Mouse (Mus musculus) stomach, adult 2 months (tissue): ENCODE results near the gene 4930402F06Rik. TPM values are rescaled to one million over a fixed set of nuclear protein-coding genes. Genes with fewer than 3 reads are reported as not detected.

Source experiments
- polyA plus RNA-seq: library from polyadenylated mRNA; depleted of rRNA; stranded (reverse); fragments of >200 nt; gene quantifications from 2 replicates; pipeline ENCODE4 v1.2.3, GENCODE M21; 2012; rRNA removed

Gene 4930402F06Rik
- not detected in 2 replicates for polyA plus RNA-seq

GRCm38 (mm10) chr2:35397096-35397495 is at the start of gene 4930402F06Rik:
TSS of gene 4930402F06Rik (minus strand) at chr2:35397175.

GRCm38 (mm10) chr2:35367629-35368028 is 29.3 kb downstream of the 4930402F06Rik start, which contains the start of gene 4930568D16Rik:
TSS of gene 4930568D16Rik (minus strand) at chr2:35367729.

DNA sequence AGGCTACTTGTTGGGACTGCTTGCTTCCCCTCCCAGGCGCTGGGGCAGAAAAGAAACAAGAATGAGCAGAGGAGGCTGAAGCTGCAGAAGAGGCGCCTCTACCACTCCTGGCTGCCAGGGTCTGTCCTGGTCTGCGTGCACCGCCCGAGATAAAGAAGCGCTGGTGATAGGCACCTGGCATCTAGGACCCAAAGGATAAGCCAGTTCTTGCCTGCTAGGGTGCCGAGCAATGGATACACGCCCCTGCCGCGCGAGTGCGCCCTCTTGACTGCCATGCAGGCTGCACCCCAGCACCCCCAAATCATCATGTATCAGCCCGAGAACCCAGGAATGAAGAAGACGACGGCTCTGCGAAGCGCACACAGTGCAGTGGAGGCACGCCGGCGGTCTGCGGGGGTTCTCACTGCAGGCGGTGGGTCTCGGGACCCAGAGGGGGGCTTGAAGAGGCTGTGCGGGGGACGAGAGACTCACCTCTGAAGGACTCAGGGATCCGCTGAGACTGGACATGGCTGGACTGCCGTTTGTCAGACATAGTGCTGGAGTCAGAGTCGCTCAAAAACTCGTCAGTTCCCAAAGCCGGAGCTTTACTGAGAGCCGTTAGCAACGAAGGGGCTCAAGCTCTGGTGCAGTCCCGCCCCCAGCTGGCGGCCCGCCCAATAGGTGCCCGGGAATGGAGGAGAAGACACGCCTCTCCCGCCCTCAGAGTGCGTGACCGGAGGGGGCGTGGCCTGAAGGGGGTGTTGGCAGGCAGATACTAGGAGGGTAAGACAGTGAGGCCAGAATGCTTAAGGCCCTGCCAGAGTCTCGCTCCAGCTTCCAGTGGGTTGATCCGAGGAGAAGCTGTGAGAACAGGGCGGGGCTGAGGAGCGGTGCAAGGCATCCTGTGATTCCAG is 60.3 kb downstream of the 4930402F06Rik start, which contains the start of gene Stom:
Gene Stom (minus strand): TSS at position 589 of the 893 bp plus-strand sequence.

Other genes starting within 250 kb of the 4930402F06Rik start
- gene Rab14, start 196.1 kb downstream of the 4930402F06Rik start, polyA plus RNA-seq: 660 and 1,241 TPM in 2 replicates
- gene Gsn, start 140.8 kb downstream of the 4930402F06Rik start, polyA plus RNA-seq: 620 and 814 TPM in 2 replicates
- 5.4 and 6.9 TPM in 2 replicates for gene Stom, start 60.2 kb downstream of the 4930402F06Rik start, polyA plus RNA-seq
- not detected in 2 replicates for gene 4930568D16Rik, start 29.4 kb downstream of the 4930402F06Rik start, polyA plus RNA-seq
- 2.1 and 3.0 TPM in 2 replicates for gene Ggta1, start 66.1 kb upstream of the 4930402F06Rik start, polyA plus RNA-seq
- 50.0 and 50.2 TPM in 2 replicates for gene Dab2ip, start 161.1 kb upstream of the 4930402F06Rik start, polyA plus RNA-seq